Mouse (Mus musculus) neural tube, embryonic 12.5 days (tissue): ENCODE data around the gene Il11ra1. TPM values are rescaled to one million over a fixed set of nuclear protein-coding genes. Genes with fewer than 3 reads are reported as not detected.
"Not testable (repeated sequence)": the region's sequence is repeated elsewhere in the genome, so short reads cannot be mapped to it uniquely, and the experiment has no call there.

Experiments
- ATAC-seq: fragments of 200-750 bp; cut with Nextera tagmentation; 2 replicates; pipeline ENCODE4 v1.8.0; 2017; ENCODE audit warnings: low read depth, mild to moderate bottlenecking, moderate TSS enrichment, moderate library complexity; ENCODE audit not compliant: low FRiP score
- H3K27ac ChIP-seq: fragments of 300-500 bp; sonication (generic); 2 replicates; pipeline ENCODE4 v1.5.1; 2016
- H3K27me3 ChIP-seq: fragments of 300-500 bp; sonication (generic); replicated peaks from 2 replicates; pipeline ENCODE4 v1.6.1; 2016; ENCODE audit warnings: mild to moderate bottlenecking
- H3K36me3 ChIP-seq: fragments of 300-500 bp; sonication (generic); 2 replicates; pipeline ENCODE4 v1.6.1; 2016; ENCODE audit warnings: mild to moderate bottlenecking
- H3K4me1 ChIP-seq: fragments of 300-500 bp; sonication (generic); 2 replicates; pipeline ENCODE4 v1.6.1; 2016
- H3K4me2 ChIP-seq: fragments of 300-500 bp; sonication (generic); replicated peaks from 2 replicates; pipeline ENCODE4 v1.6.1; 2016; ENCODE audit warnings: mild to moderate bottlenecking
- H3K4me3 ChIP-seq: fragments of 300-500 bp; sonication (generic); 2 replicates; pipeline ENCODE4 v1.5.1; 2016
- H3K9ac ChIP-seq: fragments of 300-500 bp; sonication (generic); 2 replicates; pipeline ENCODE4 v1.6.1; 2016; ENCODE audit warnings: mild to moderate bottlenecking
- H3K9me3 ChIP-seq: fragments of 300-500 bp; sonication (generic); 2 replicates; pipeline ENCODE4 v1.6.1; 2016; ENCODE audit warnings: mild to moderate bottlenecking
- WGBS: fragments of 180-500 bp; shearing (Covaris S2); methylation state at CpG from one replicate; pipeline ENCODE4 v1.1.7; 2016; 5-methylcytosine and 5-hydroxymethylcytosine counted together
- polyA plus RNA-seq: library from polyadenylated mRNA; unstranded; fragments of >200 nt; fragmentation: Nextera tagmentation; extraction: Ambion mirVana; gene quantifications from 2 replicates; pipeline ENCODE4 v1.2.1, GENCODE M21; 2016

The Il11ra1 gene
- 73.3 and 79.5 TPM in 2 replicates for polyA plus RNA-seq

GRCm38 (mm10) chr4:41699783-41700182 lies at the start of gene Il11ra1:
TSS of gene Il11ra1 (plus strand) at chr4:41699989.
- not testable (repeated sequence) for H3K4me3 ChIP-seq, H3K9ac ChIP-seq, H3K4me1 ChIP-seq, H3K27me3 ChIP-seq, H3K27ac ChIP-seq, H3K36me3 ChIP-seq, H3K9me3 ChIP-seq, ATAC-seq
- 79% methylated on average over 10 of the region's 10 CpGs for WGBS
- peak within 1 kb of the TSS; percentile 41; the same call in 1 of the 2 replicates for H3K4me2 ChIP-seq

GRCm38 (mm10) chr4:41653296-41653695 lies 46.5 kb upstream of the Il11ra1 start:
- no peaks in the 10 kb centered on the region for H3K27me3 ChIP-seq
- H3K27ac ChIP-seq = no peak overlapping the region
- 39% methylated on average over 6 of the region's 6 CpGs for WGBS
- no peak overlapping the region for H3K4me2 ChIP-seq
- peaks cover 14% of the 10 kb centered on the region for H3K4me1 ChIP-seq
- peak; percentile 61; the same call in 1 of the 2 replicates for ATAC-seq
- peaks cover 22% of the 10 kb centered on the region for H3K36me3 ChIP-seq
- no peak overlapping the region for H3K9ac ChIP-seq
- H3K4me3 ChIP-seq = no peak overlapping the region
- no peaks in the 10 kb centered on the region for H3K9me3 ChIP-seq

GRCm38 (mm10) chr4:41653730-41654129 lies 46.1 kb upstream of the Il11ra1 start:
- H3K4me3 ChIP-seq = no peak overlapping the region
- ATAC-seq = no peak
- 67% methylated on average over 6 of the region's 6 CpGs for WGBS
- H3K27ac ChIP-seq = no peak overlapping the region
- H3K27me3 ChIP-seq = no peaks in the 10 kb centered on the region
- peaks cover 15% of the 10 kb centered on the region for H3K4me1 ChIP-seq
- H3K9ac ChIP-seq = no peak overlapping the region
- H3K9me3 ChIP-seq = no peaks in the 10 kb centered on the region
- H3K36me3 ChIP-seq = peaks cover 23% of the 10 kb centered on the region
- H3K4me2 ChIP-seq = no peak overlapping the region

- no peak overlapping the region for H3K27ac ChIP-seq
- ATAC-seq = peak; percentile 42; the same call in 1 of the 2 replicates
- H3K4me1 ChIP-seq = peaks cover 20% of the 10 kb centered on the region
- no peak overlapping the region for H3K4me3 ChIP-seq
- 10% methylated on average over 7 of the region's 7 CpGs for WGBS
- H3K36me3 ChIP-seq = peaks cover 23% of the 10 kb centered on the region
- no peak overlapping the region for H3K9ac ChIP-seq
- H3K27me3 ChIP-seq = no peaks in the 10 kb centered on the region
- no peak overlapping the region for H3K4me2 ChIP-seq
- no peaks in the 10 kb centered on the region for H3K9me3 ChIP-seq
Measured at GRCm38 (mm10) chr4:41654217-41654616, 45.6 kb upstream of the Il11ra1 start.

- H3K36me3 ChIP-seq = peaks cover 33% of the 10 kb centered on the region
- no peak overlapping the region for H3K4me3 ChIP-seq
- peaks cover 33% of the 10 kb centered on the region for H3K4me1 ChIP-seq
- no peak overlapping the region for H3K9ac ChIP-seq
- no peaks in the 10 kb centered on the region for H3K9me3 ChIP-seq
- no peak for ATAC-seq
- no peak overlapping the region for H3K27ac ChIP-seq
- no peak overlapping the region for H3K4me2 ChIP-seq
- no peaks in the 10 kb centered on the region for H3K27me3 ChIP-seq
- WGBS = 92% methylated on average over 2 of the region's 2 CpGs
Measured at GRCm38 (mm10) chr4:41655525-41655924, 44.3 kb upstream of the Il11ra1 start.

GRCm38 (mm10) chr4:41658566-41659384 lies 41.0 kb upstream of the Il11ra1 start:
- 18% methylated on average over 21 of the region's 25 CpGs for WGBS
- Histone ChIP-seq H3K4me2 (peak overlapping the region; percentile 14; the same call in 1 of the 2 replicates), H3K4me3 (no peak overlapping the region), H3K4me1 (peaks cover 62% of the 10 kb centered on the region), H3K27ac (no peak overlapping the region), H3K27me3 (no peaks in the 10 kb centered on the region), H3K9ac (peak overlapping the region; percentile 17; the same call in 1 of the 2 replicates), H3K9me3 (no peaks in the 10 kb centered on the region), H3K36me3 (peaks cover 61% of the 10 kb centered on the region)
- ATAC-seq = peak; percentile 21; the same call in 1 of the 2 replicates

- no peak for ATAC-seq
- WGBS = 42% methylated on average over 13 of the region's 13 CpGs
Measured at GRCm38 (mm10) chr4:41659556-41659955, 40.2 kb upstream of the Il11ra1 start.

GRCm38 (mm10) chr4:41660851-41661430 lies 38.8 kb upstream of the Il11ra1 start:
- no peak overlapping the region for H3K9ac ChIP-seq
- no peaks in the 10 kb centered on the region for H3K9me3 ChIP-seq
- no peak for ATAC-seq
- H3K4me2 ChIP-seq = 0 out of 2 replicates have a peak overlapping the region, but pooled peaks have one; percentile 4
- no peaks in the 10 kb centered on the region for H3K27me3 ChIP-seq
- no peak overlapping the region for H3K27ac ChIP-seq
- no peak overlapping the region for H3K4me3 ChIP-seq
- H3K4me1 ChIP-seq = peaks cover 78% of the 10 kb centered on the region
- 21% methylated on average over 11 of the region's 11 CpGs for WGBS
- peaks cover 61% of the 10 kb centered on the region for H3K36me3 ChIP-seq

More at GRCm38 (mm10) chr4:41659556-41659955, 40.2 kb upstream of the Il11ra1 start:
- Histone ChIP-seq H3K27me3 (no peaks in the 10 kb centered on the region), H3K4me1 (peaks cover 66% of the 10 kb centered on the region), H3K4me2 (no peak overlapping the region), H3K9ac (no peak overlapping the region), H3K9me3 (no peaks in the 10 kb centered on the region), H3K27ac (no peak overlapping the region), H3K4me3 (no peak overlapping the region), H3K36me3 (peaks cover 61% of the 10 kb centered on the region)

- H3K27me3 ChIP-seq = no peaks in the 10 kb centered on the region
- peaks cover 44% of the 10 kb centered on the region for H3K36me3 ChIP-seq
- 0 out of 2 replicates have a peak overlapping the region, but pooled peaks have one; percentile 10 for H3K4me2 ChIP-seq
- ATAC-seq = no peak
- H3K4me3 ChIP-seq = no peak overlapping the region
- peaks cover 78% of the 10 kb centered on the region for H3K4me1 ChIP-seq
- no peak overlapping the region for H3K27ac ChIP-seq
- no peaks in the 10 kb centered on the region for H3K9me3 ChIP-seq
- WGBS = 58% methylated on average over 11 of the region's 11 CpGs
- no peak overlapping the region for H3K9ac ChIP-seq
Measured at GRCm38 (mm10) chr4:41662723-41663122, 37.1 kb upstream of the Il11ra1 start.

- WGBS = 35% methylated on average over 9 of the region's 9 CpGs
- H3K4me3 ChIP-seq = no peak overlapping the region
- H3K4me1 ChIP-seq = peaks cover 72% of the 10 kb centered on the region
- H3K36me3 ChIP-seq = peaks cover 40% of the 10 kb centered on the region
- H3K9ac ChIP-seq = no peak overlapping the region
- no peak overlapping the region for H3K4me2 ChIP-seq
- no peaks in the 10 kb centered on the region for H3K9me3 ChIP-seq
- H3K27ac ChIP-seq = no peak overlapping the region
- H3K27me3 ChIP-seq = no peaks in the 10 kb centered on the region
- no peak for ATAC-seq
Measured at GRCm38 (mm10) chr4:41663614-41664013, 36.2 kb upstream of the Il11ra1 start.

GRCm38 (mm10) chr4:41664533-41664932 lies 35.3 kb upstream of the Il11ra1 start:
- Histone ChIP-seq H3K9ac (0 out of 2 replicates have a peak overlapping the region, but pooled peaks have one; percentile 17), H3K4me1 (peaks cover 63% of the 10 kb centered on the region), H3K4me3 (no peak overlapping the region), H3K4me2 (no peak overlapping the region), H3K27me3 (no peaks in the 10 kb centered on the region), H3K27ac (no peak overlapping the region), H3K9me3 (no peaks in the 10 kb centered on the region), H3K36me3 (peaks cover 39% of the 10 kb centered on the region)
- WGBS = 53% methylated on average over 7 of the region's 7 CpGs
- ATAC-seq = no peak

GRCm38 (mm10) chr4:41665009-41665675 lies 34.6 kb upstream of the Il11ra1 start:
- Histone ChIP-seq H3K4me3 (no peak overlapping the region), H3K36me3 (peaks cover 38% of the 10 kb centered on the region), H3K27me3 (no peaks in the 10 kb centered on the region), H3K27ac (no peak overlapping the region), H3K4me1 (peaks cover 57% of the 10 kb centered on the region), H3K9me3 (no peaks in the 10 kb centered on the region), H3K4me2 (peak overlapping the region; percentile 18; the same call in 1 of the 2 replicates), H3K9ac (0 out of 2 replicates have a peak overlapping the region, but pooled peaks have one; percentile 17)
- WGBS = 7% methylated on average over 6 of the region's 8 CpGs
- no peak for ATAC-seq
